ENCODE assay signal across 8 mouse cellular contexts in genomic region chr1:92934182-92934827, GRCm38 (mm10). TPM values are rescaled to one million over a fixed set of nuclear protein-coding genes. Genes with fewer than 3 reads are reported as not detected.
A peak's percentile ranks its signal among the peaks of the same experiment; 100 is the strongest.
DNase-seq lines count a peak whose midpoint lies in the region; ATAC-seq lines count a peak whose summit lies in the region.

Capn10 (plus strand) TSS chr1:92934376.

- ATAC-seq in CD4-positive, CD25-positive, alpha-beta regulatory T cell, adult 4 months, result peak; percentile 93
- peak; percentile 98 for ATAC-seq in heart, embryonic 14.5 days (ENCODE audit: insufficient number of reproducible peaks, insufficient read depth, low FRiP score, low read depth)
- peak; percentile 99 for ATAC-seq in liver, embryonic 13.5 days (ENCODE audit: low read depth)
- ATAC-seq in stomach, embryonic 16.5 days (ENCODE audit: insufficient read depth, low FRiP score), result peak; percentile 99

- under 1% methylated on average over 45 of the region's 45 CpGs for WGBS in heart, embryonic 14.5 days
- 0% methylated on average over 45 of the region's 45 CpGs for WGBS in liver, embryonic 13.5 days (ENCODE audit: insufficient replicate concordance)
- WGBS in stomach, embryonic 16.5 days, result under 1% methylated on average over 45 of the region's 45 CpGs

- peaks cover 5% of the 10 kb centered on the region; the same call in 1 of the 2 replicates for H3K9me3 ChIP-seq in heart, embryonic 14.5 days (ENCODE audit: control insufficient read depth, low read length)
- H3K9me3 ChIP-seq in liver, embryonic 13.5 days (replicated peaks), result no peaks in the 10 kb centered on the region
- no peaks in the 10 kb centered on the region for H3K9me3 ChIP-seq in stomach, embryonic 16.5 days (replicated peaks; ENCODE audit: control insufficient read depth, low read length)

- peak; percentile 87 for DNase-seq in c-Kit-negative CD71-positive TER-119-positive erythroid progenitor cells, embryonic 14.5 days (ENCODE audit: low read depth, low spot score)
- DNase-seq in fibroblast of lung, adult 2 months (ENCODE audit: low read depth), result peak; percentile 96
- DNase-seq in kidney, postnatal 14 days, result peak; percentile 96
- DNase-seq in liver, embryonic 13.5 days, result peak; percentile 91
- peak; percentile 95 for DNase-seq in neural tube, embryonic 10.5 days (ENCODE audit: extremely low spot score, low spot score)

- H3K4me1 ChIP-seq in heart, embryonic 14.5 days (ENCODE audit: control insufficient read depth in 2 of 2, insufficient read depth in 2 of 2, low read length in 2 of 2), result peaks cover 7 to 21% of the 10 kb centered on the region in 2 experiments
- H3K4me1 ChIP-seq in liver, embryonic 13.5 days (replicated peaks), result peaks cover 28% of the 10 kb centered on the region
- peaks cover 13% of the 10 kb centered on the region for H3K4me1 ChIP-seq in stomach, embryonic 16.5 days (ENCODE audit: control insufficient read depth, insufficient read depth, low read length)

- peaks cover 16% of the 10 kb centered on the region for H3K36me3 ChIP-seq in heart, embryonic 14.5 days (ENCODE audit: control insufficient read depth, insufficient read depth, low read length)
- H3K36me3 ChIP-seq in liver, embryonic 13.5 days, result peaks cover 16% of the 10 kb centered on the region; the same call in 1 of the 2 replicates
- H3K36me3 ChIP-seq in stomach, embryonic 16.5 days (ENCODE audit: control insufficient read depth, insufficient read depth, low read length), result no peaks in the 10 kb centered on the region

- H3K27me3 ChIP-seq in heart, embryonic 14.5 days (ENCODE audit: control insufficient read depth, insufficient read depth, low read length), result no peaks in the 10 kb centered on the region
- no peaks in the 10 kb centered on the region for H3K27me3 ChIP-seq in liver, embryonic 13.5 days
- no peaks in the 10 kb centered on the region for H3K27me3 ChIP-seq in stomach, embryonic 16.5 days (ENCODE audit: control insufficient read depth, insufficient read depth, low read length)

- H3K27ac ChIP-seq in heart, embryonic 14.5 days (replicated peaks in 1 of 2; ENCODE audit: control insufficient read depth in 1 of 2, insufficient read depth in 1 of 2, low read depth in 2 of 2, low read length in 2 of 2), result peak within 1 kb of the TSS; percentile 85 to 95
- peak within 1 kb of the TSS; percentile 85 for H3K27ac ChIP-seq in liver, embryonic 13.5 days
- H3K27ac ChIP-seq in stomach, embryonic 16.5 days (ENCODE audit: low read length), result peak within 1 kb of the TSS; percentile 99

- peak within 1 kb of the TSS; percentile 82 for H3K4me2 ChIP-seq in heart, embryonic 14.5 days (ENCODE audit: low read length)
- peak within 1 kb of the TSS; percentile 94 for H3K4me2 ChIP-seq in liver, embryonic 13.5 days
- peak within 1 kb of the TSS; percentile 95 for H3K4me2 ChIP-seq in stomach, embryonic 16.5 days (ENCODE audit: low read depth, low read length)

- peak within 1 kb of the TSS; percentile 78 for H3K9ac ChIP-seq in heart, embryonic 14.5 days (ENCODE audit: low read length)
- H3K9ac ChIP-seq in liver, embryonic 13.5 days, result peak within 1 kb of the TSS; percentile 73
- H3K9ac ChIP-seq in stomach, embryonic 16.5 days (ENCODE audit: low read length), result peak within 1 kb of the TSS; percentile 87

- H3K4me3 ChIP-seq in heart, embryonic 14.5 days (ENCODE audit: control insufficient read depth in 1 of 2, insufficient read depth in 1 of 2, low read depth in 1 of 2, low read length in 2 of 2), result peak within 1 kb of the TSS; percentile 57 to 73
- peak within 1 kb of the TSS; percentile 73 for H3K4me3 ChIP-seq in liver, embryonic 13.5 days (replicated peaks)
- H3K4me3 ChIP-seq in stomach, embryonic 16.5 days (replicated peaks; ENCODE audit: low read length), result peak within 1 kb of the TSS; percentile 85

RNA-seq across cellular contexts. Expression of gene Capn10, which starts in this region (rescaled TPM):
- polyA plus RNA-seq in CD4-positive, CD25-positive, alpha-beta regulatory T cell, adult 4 months (2017; shearing (Covaris generic)), result 10 to 100 TPM in 1 of 2 experiments, 1 to 10 TPM in 1; 7.8 to 12.5 TPM
- polyA plus RNA-seq in heart, embryonic 14.5 days (2014; fragmentation: Nextera tagmentation; extraction: Ambion mirVana), result 15.7 and 16.9 TPM in 2 replicates
- 10.1 and 10.9 TPM in 2 replicates for polyA plus RNA-seq in liver, embryonic 13.5 days (2015; fragmentation: Nextera tagmentation; extraction: Ambion mirVana)
- 35.7 and 36.0 TPM in 2 replicates for polyA plus RNA-seq in stomach, embryonic 16.5 days (2015; fragmentation: Nextera tagmentation; extraction: Ambion mirVana)

Comparison
In these comparisons a context has a peak if more than half of its experiments do, and no peak if none do; other contexts are left out.
1. Peak in every context shown above with its lines: DNase-seq, ATAC-seq, H3K4me3 ChIP-seq and H3K27ac ChIP-seq.